Mouse (Mus musculus): Measurements from ENCODE around the gene Tmem163.

Tmem163 gene

DNA sequence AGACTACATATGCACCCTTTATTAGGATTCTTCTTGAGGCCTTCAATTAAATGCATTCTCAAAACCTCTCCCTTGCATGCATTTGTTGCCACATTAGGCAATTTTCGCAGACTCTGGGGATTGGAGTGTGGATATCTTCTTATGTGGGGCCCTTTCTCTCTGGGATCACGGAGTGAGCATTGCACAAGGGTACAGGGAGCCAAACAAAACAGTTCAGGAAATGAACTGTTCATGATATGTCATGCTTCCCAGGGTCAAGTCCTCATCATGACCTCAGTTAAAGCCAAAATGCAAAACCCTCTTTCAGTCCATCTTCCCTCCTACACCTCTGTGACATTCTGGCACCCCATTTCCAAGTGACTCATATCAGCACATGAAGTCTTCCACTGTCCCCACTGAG is 27.8 kb downstream of the Tmem163 start:
- no peak for DNase-seq (ENCODE audit: low read depth, low spot score)

DNA sequence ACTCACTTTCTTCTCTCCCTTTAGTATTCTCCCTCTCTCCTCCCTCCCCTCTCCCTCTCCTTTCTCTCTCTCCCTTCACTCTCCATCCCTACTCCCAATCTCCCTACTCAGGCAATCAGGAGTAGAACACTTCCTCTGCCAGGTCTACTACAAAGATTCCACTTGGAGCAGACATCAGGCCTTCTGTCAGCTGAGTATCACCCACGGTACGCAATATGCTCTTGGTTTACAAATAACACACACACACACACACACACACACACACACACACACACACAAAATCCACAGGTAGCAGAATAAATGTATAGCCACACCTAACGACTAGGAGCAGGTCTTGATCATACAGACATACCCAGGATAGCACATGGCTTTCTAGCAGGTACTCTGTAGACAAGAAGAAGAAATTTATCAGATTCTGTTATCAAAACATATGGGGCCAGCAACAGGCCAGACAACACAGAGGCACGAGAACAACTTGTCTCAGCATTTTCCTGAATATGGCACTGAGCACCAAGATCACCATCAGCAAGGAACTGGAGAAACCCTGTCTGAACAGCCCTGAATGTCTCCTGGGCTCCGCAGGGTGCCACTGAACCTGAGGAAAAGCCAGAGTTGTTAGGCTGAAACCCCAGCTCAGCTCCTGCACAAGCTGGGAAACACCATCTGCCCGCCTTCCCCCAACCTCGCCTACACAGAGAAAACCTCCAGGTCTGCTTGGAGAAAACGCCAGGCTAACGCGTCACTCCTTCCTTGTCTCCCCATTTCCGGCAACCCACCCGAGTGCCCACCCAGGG is 36.2 kb downstream of the Tmem163 start:
- peak; percentile 87 for DNase-seq (ENCODE audit: low read depth, low spot score)

GRCm38 (mm10) chr1:127637917-127638316 is 41.4 kb downstream of the Tmem163 start:
- DNase-seq (ENCODE audit: low read depth, low spot score) = no peak

DNA sequence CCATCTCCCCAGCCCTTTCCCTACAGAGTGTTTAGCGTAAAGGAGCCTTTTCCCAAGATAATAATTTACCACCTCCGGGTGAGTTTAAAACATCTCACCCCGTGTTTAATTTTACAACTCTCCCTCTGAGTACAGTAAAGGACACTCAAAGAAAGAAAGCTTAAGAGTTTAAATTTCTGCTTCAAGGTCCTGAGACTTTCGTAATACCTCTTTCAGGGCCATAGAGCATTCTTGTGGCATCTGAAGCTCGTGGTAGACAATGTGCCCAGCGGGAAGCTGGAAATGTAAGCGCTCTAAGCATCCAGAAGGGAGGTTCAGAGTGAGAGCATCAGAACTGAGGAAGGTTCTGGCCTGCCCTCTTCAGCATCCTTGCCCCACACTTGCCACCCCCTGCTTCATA is 52.2 kb downstream of the Tmem163 start:
- DNase-seq (ENCODE audit: low read depth, low spot score) = peak; percentile 14

- DNase-seq (ENCODE audit: low read depth, low spot score) = peak; percentile 55
Observed at GRCm38 (mm10) chr1:127625577-127626362, 53.6 kb downstream of the Tmem163 start.

DNA sequence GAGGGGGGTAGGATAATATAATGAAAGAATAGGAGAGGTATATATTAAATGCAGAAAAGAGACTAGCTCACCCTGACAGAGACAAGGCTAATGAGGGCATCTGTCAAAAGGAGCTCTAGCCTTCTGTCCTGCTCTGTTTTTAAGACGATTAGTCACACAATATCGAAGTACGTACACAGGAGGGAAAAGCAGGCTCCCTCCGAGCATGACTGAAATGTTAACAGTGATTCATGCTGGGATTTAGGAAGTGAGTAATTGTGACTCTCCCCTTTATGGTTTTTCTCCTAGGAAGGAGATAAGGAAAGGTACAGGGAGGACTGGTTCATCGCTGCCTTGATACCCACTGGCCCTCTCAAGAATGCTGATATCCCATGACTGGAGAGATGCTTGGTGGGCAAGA is 57.0 kb downstream of the Tmem163 start:
- peak; percentile 75 for DNase-seq (ENCODE audit: low read depth, low spot score)

- DNase-seq (ENCODE audit: low read depth, low spot score) = peak; percentile 87
Observed at GRCm38 (mm10) chr1:127619036-127619435, 60.3 kb downstream of the Tmem163 start.

DNA sequence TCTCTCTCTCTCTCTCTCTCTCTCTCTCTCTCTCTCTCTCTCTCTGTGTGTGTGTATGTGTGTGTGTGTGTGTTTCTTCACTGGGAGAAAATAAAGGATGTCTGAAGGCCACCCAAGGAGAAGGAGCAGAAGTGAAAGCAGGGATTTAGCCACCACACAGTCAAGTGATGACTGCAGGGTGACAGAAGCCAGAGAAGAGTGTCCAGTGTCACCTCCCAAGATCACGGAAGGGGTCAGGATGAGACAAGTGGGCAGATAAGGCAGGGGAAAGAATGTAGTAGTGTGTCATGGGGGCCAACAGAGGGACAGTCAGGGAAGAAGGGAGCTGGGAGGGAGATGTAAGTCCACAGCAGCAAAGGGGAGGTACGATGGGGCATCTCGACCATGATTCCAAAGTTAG is 69.0 kb downstream of the Tmem163 start:
- no peak for DNase-seq (ENCODE audit: low read depth, low spot score)

DNA sequence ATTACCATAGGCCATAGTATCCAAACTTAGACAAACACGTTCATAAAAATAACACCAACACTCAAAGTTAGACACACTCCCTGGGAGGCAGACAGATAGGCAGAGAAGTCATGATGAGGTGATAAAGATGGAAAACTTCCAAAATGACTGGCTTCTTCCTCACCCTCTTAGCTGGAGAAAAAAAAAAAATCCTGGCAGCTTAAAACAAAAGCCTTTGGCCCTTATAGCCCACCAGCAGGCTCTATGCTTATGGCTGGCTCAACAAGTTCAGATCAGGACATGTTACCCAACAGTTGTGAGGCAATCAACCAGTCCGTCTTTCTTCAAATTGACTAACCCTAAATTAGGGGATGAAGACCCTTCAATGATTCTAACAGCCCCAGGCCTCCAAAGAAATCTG is 69.5 kb downstream of the Tmem163 start:
- no peak for DNase-seq (ENCODE audit: low read depth, low spot score)

DNA sequence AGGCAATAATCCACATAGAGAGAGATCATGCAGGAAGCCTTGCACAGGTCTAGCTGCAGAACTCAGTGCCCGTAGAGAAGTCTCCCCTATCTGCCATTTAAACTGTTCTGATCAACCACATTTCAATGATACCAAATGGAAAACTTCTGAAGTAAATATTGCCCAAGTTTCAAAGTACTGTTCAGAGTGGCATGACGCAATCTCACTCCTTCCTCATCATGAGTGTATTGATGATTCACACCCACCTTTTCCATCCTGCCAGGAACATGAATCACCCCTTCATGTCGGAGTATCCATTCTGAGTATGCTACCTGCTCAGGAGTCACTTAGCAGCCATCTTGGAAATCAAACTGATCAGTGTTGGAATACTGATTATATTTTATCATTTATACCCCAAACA is 71.0 kb downstream of the Tmem163 start:
- no peak for DNase-seq (ENCODE audit: low read depth, low spot score)

GRCm38 (mm10) chr1:127603697-127604631 is 75.4 kb downstream of the Tmem163 start:
- peak; percentile 73 for DNase-seq (ENCODE audit: low read depth, low spot score)

DNA sequence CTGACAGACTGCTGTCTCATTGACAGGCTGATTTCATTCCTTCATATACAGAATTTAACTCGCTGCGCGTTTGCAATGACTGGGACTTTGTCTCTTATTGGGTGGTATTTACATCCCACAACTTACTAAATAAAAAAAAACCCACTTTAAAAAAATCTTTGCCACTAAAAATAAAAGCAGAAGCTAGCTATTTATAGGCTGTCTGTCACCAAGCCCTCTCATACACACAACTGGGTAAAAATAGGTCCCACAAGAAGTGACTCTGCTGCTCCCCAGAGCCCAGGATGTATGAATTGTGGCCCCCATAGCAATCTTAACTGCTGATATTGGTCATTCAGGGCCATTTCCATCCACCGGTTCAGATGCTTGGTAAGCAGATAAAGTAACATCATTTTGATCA is 83.2 kb downstream of the Tmem163 start:
- peak; percentile 26 for DNase-seq (ENCODE audit: low read depth, low spot score)

GRCm38 (mm10) chr1:127595735-127596134 is 83.6 kb downstream of the Tmem163 start:
- DNase-seq (ENCODE audit: low read depth, low spot score) = no peak

DNA sequence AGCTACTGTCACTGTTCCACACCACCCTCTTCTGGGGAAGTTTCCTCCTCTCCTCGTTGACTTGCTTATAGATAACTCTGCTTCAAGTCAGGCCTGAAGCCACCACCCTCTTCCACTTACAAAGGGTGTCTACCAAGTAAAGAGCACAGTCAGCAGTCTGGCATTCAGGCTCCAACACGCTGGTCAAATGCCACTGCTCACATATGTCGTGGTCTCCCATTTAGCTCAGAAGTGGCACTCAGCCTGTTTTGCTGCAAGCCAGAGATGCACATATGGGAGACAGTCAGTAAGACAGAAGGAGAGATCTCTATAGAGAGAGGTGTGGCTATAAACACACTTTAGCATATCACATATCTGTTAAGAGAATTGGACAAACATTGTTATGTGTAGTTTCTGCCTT is 89.8 kb downstream of the Tmem163 start:
- peak; percentile 89 for DNase-seq (ENCODE audit: low read depth, low spot score)

DNA sequence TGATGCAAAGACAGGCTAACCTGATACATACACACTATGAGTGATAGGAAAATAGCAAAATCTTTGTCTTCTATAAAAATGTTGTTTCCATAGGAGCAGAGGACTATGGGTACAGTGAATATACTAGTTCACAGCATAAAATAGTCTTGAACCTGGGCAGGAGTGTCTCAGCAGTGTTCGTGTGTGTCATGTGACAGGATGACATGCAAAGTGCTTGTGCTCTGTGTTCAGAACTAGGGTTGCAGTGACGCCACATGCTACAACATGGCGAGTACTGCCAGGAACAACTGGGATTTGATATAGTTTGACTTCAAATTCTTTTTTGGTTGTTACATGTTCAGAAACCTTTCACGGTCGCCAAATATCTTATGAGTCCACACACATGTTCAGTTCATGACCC is 92.3 kb downstream of the Tmem163 start:
- DNase-seq (ENCODE audit: low read depth, low spot score) = no peak

- DNase-seq (ENCODE audit: low read depth, low spot score) = no peak
Observed at GRCm38 (mm10) chr1:127586156-127586555, 93.2 kb downstream of the Tmem163 start.

DNA sequence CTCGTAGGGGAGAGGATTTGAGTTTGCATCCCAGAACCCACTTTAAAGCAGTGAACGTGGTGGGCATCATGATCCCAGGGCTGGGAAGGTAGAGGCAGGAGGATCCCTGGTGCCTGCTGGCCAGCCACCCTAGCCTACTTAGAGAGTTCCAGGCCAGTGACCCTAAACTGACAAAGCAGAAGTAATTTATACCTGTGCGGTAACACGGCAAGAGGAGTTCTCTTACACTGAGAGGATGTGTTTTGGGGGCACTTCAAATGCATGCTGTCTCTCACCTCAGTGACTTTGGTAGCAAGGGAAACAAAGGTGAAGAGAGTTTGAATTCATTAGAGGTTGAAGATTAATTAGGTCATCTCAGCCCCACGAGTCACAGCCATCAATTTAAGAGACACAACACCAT is 101.4 kb downstream of the Tmem163 start:
- DNase-seq (ENCODE audit: low read depth, low spot score) = no peak

DNA sequence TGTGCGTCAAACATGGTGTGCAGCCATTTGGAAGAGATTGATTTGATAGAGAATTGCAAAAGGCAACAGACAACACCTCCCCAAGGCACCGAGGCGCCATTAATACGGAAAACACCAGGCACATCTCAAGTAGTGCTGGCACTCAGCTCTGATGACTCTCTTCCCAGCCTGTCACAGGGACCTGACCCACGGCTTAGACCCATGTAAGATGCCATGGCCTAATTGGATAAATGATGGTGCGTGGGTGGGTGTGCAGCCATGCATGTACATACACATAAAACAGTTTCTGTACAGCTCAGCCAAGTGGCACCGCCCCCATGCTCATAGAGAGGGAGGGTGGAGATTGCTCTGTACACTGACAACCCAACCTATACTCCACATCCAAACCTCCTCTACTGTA is 102.3 kb downstream of the Tmem163 start:
- peak; percentile 42 for DNase-seq (ENCODE audit: low read depth, low spot score)

GRCm38 (mm10) chr1:127576563-127576962 is 102.8 kb downstream of the Tmem163 start:
- DNase-seq (ENCODE audit: low read depth, low spot score) = no peak

DNA sequence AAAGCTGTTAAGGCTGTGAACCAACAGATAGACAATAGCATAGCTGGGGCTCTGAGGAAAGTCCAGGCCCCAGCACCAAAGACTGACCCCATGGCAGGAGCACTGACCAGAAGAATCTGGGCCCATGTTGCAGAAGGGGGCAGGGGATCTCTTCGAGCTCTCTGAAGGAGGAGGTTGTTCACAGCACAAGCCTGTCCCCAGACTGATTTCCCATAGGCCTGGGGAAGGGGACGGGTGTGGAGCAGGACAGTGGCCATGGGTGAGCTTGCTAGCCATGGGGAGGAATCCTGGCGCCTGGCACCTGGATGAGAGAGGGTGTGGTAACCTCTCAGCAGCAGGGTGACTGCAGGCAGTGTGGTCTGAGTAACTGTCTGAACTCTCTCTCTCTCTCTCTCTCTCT is 103.2 kb downstream of the Tmem163 start:
- no peak for DNase-seq (ENCODE audit: low read depth, low spot score)

DNA sequence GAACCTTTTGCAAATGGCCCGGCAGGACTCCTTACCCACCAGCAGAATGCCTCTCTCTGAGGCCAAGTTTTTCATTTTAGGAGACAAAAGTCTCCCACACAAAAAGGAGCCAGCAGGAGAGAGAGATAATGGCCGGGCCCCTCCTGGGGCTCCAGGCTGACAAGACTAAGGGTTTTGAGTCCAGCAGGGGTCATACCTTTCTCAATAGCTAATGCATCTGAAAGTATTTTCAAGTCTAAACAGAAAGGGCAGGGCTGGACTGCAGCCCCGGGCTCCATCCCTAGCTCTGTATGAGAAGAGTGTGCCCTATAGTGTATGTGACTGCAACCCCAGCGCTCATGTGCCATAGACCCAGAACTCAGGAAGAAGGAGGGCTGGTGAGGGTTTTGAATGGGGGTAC is 103.7 kb downstream of the Tmem163 start:
- DNase-seq (ENCODE audit: low read depth, low spot score) = no peak

GRCm38 (mm10) chr1:127573186-127573585 is 106.2 kb downstream of the Tmem163 start:
- DNase-seq (ENCODE audit: low read depth, low spot score) = no peak
